Mouse (Mus musculus) adrenal gland, adult (tissue): ENCODE measurements at regions not wholly inside any gene's neighbourhood (a gene's known extent, or its start where the extent isn't known, plus 50 kb on each side); places are given as distances from the start of the nearest gene placed in this dataset.

Experiments
- DNase-seq, 2 experiments: peaks; one replicate each; pipeline ENCODE4 v3.0.0; 2022 to 2023; ENCODE audit warnings: low spot score in 1 of 2; ENCODE audit not compliant: inconsistent age in 2 of 2

DNA sequence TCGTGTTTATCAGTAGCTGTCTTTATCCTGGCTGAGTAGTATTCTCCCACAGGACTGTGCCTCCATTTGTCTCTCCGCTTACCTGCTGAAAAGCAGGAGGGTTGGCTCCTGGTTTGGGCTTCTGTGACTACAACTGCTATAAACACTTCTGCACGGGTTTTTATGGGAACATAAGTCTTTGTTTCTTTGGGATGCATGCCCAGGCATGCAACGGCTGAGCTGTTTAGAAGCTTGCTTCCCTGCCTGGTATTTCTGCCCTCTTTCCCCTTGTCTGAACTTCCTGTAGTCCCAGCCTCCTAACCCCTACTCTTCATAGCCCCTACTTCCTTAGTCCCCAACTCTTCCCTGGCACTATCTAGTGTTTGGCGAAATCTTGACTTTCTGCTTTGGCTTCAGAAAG, 139.6 kb upstream of the Gm26897 start:
- no peak for DNase-seq

DNA sequence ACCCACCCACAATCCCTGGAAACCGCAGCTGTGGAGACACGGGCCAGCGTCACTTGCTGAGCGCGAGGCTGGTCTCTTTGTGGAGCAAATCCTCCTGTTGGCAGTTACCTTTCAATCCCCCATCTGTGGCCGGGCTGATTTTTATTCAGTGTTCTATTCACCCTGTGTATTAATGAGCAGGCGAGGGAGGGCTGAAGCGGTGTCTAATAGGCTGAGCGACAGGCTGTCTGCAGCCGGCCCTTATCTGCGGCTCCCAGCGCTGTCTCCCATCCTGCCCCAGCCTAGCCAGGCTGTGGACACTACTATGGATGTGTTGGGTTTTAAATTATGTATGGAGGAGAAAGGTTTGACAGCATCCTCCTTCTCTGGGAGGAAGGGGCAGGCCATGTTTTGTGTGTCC, 138.3 kb upstream of the Gm26897 start:
- DNase-seq: no peak

DNA sequence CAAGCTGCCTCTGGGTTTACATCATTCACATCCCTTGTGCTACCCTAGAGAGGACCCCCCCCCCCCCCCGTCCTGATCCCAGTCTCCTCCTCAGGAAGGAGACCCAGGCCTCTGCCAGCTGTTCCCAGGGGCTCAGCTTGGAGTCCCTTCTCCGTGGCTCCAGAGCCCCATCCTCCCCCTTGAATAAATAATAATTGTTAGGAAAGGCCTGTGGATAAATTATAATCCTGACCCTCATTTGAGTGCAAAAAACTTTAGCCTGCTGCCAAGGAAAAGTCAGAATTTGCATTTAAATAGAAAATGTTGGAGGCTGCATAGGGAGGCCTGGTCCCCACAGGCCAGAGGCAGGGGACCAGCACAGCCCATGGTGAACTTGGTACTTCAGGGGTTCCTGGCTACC, 136.0 kb upstream of the Gm26897 start:
- DNase-seq: no peak

DNA sequence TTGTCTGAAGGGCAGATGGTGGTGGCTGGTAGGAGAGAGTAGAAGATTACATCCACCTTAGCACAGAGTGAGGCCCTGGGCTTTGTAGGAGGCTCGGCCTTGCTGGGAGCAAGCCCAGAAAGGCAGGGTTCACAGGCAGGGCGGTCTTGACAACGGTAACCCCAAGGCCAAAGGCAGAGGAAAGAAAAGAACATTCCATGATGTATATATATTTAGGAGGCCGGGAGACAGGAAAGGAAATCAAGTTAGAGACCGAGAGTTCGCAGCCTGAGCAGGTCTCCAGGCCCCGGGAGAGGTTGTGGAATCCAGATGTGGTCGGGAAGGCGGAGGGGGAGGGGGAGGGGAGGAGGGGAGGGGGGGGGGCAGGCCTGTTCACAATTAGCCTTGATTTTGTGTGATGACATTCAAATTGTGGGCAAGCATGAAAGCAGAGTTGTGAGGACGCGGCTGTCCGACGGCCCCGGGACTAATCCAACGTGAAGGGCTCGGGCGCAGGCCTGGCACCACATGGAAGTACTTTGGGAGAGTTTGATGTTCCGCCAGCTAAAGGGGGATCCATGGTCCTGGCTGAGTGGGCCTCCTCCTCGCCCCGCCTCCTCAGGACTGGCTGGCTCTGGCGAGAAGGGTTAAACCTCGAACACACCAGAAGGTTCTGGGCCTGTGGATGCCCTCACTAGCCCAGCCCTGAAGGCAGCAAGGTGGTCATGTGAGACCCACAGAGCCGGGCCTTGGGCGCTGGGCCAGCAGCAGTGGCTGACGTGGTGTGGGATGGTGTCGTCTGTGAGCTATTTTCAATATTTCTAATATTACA, 131.8 kb upstream of the Gm26897 start:
- no peak for DNase-seq

DNA sequence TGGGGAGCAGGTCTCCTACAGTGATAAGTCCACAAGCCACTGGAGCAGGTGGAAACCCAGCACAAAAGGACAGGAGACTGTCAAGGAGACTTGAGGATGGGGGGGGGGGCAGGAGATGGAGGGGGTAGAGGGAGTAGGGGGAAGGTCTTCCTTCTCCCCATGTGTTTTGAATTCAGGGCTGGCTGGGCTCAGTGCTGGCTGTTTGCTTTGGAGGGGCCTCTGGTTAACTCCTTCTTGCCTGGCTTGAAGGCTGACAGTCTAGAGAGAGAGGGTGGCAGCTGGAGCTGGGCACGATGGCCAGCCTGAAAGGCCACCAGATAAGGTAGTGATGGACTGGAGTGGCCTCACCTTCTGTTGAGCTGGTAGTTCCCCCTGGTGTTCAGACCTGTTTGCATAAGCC, 120.0 kb upstream of the Gm26897 start:
- no peak for DNase-seq

DNA sequence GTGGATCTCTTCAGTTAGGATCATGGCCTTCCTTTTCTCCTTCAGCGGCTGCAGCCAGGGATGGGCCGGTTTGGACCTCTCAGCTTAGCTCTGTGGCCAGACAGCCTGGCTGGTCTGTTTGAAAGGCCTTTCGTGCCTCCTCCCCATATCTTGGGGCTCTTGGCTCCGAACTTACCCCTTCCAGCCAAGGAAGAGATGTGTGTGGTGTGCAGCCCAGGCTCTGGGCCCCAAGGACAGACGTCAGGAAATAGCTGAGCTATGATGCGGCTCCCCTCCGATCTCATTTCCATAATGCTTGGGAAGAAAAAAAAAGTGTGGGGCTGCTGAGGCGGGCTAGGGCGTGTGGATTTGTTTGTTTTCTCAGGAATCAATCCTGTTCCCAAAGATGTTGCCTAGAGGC, 113.8 kb upstream of the Gm26897 start:
- DNase-seq: peak in 1 of 2 experiments; percentile 34

DNA sequence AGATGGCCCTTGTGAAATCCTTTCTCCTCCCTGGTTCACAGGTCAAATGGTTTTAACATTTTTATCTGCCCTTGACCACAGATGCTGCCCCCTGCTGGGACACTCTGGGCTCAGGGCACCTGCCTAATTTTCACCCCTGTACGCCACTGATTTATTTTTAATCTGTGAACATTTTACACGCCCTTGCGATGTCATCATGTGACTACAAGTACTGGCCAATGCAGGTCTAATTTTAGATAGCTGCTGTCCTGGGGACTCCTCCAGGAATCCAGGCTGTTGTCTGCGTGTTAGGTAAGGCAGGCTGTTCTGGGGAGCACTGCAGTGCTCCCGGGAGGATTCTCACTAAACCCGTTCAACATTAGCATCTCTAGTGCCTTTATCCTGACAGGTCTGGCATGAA, 113.1 kb upstream of the Gm26897 start:
- no peak for DNase-seq

DNA sequence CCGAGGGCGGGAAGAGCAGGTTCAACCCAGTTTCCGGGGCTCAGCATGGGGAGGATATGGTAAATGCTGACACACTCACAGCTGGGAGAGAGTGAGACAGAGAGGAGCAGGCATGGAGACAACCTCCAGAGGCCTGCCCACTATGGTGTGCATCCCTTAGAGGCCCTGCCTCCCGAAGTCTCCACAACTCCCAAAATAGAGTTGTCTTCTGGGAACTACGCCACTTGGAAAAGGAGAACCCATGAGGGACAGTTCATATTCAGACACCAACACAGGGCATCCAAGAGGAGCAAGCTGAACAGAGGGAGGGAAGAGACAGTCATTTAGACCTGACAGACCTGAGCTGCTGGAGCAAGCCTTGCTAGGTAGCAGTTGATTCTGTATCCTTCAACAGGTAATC, 111.2 kb upstream of the Gm26897 start:
- no peak for DNase-seq

DNA sequence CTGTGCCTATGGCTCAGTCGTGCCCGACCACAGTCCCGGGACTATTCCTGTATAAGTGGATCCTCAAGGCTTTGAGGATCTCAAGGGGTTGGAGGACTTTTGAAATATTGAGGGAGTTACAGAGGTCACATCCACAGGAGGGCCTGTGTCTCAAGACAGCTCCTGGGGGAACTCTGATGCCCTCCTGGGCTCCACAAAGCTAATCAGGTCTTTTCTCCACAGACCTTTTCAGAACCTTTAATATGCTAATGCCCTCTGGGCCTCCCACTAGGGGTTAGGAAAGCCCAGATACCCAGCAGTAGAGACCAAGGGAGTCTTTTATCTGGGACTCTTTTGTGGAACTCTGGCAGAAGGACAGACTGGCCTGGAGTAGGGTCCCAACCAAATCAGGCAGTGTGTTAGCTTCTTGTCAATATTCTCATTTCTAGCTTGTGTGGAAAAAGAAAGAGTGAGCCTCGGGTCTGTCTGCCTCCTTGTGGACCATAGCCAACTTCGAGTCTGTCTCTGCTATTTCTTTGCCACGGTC, 107.4 kb upstream of the Gm26897 start:
- DNase-seq: no peak

DNA sequence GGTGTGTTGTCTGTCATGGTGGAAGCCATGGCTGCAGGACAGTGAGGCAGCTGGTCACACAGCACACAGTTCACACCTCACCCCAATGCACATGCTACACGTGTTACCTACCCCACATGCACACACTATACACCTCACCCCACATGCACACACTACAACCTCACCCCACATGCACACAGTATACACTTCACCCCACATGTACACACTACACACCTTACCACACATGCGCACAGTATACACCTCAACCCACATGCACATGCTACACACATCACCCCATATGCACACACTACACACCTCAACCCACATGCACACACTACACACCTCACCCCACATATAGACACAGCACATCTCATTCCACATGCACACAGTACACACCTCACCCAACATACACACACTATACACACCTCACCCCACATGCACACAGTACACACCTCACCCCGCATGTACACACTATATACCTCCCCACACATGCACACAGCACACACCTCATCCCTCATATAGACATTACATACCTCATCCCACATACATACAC, 103.3 kb upstream of the Gm26897 start:
- no peak for DNase-seq

DNA sequence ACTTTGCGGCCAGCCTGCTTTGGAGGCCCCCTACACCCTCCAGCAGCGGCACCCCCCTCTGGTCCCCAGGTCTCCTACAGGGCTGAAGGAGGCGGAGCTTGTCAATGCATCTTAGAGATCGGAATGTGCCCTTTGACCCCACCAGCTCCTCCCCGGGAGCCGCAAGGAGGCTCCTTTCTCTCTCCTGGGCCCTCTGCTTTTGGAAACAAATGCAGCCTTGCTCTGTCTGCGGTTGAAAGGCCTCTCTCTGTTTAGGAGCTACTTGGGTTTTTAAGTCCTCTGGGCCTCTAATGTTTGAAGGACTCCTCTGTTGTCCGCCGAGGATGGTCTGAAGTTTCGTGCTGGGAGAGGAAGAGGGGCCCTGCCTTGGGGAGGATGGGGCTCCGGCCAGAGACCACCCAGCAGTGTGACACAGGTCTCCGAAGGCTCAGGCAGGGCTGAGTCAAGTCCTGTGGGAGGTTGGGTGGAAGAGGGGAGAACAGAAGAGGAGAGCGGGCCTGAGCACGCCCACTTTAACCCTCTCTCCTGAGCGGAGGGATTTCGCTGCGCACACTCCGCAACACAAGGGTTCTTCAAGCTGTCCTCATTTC, 102.1 kb upstream of the Gm26897 start:
- DNase-seq: no peak

DNA sequence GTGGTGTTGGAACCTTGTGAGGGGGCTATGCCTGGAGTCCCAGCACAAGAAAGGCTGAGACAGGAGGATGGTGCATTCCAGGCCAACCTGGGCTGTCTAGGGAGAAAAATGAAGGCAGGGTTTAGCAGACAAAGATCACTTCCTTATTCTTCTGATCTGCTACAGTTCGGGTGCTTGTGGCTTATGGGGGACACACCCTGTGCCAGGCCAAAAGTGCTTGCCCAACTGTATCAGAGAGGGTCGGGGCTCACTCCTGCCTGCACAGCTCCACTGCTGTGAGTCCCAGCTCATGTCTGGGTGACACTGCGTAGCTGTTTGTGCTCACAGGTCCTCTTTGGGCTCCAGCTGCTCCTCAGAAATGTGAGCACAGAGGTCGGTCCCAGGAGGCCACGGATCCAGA, 98.6 kb upstream of the Gm26897 start:
- no peak for DNase-seq

DNA sequence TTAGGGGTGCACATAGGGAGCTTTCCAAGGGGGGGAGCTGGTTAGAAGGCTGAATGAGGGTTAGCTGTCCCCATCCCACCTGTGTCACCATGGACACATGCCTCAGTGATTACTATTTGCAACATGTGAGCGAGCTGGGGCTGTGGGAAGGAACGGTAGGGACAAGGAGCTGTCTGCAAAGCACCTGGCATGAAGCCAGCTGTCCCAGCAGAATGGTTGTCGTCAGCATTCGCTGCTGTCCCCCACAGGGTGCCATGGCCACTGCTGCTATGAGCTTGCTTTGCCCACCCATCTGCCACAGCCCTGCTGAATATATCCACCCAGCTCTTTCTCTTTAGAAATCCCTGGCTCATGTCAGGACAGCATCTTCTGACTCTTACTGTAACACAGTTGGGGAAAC, 96.8 kb upstream of the Gm26897 start:
- DNase-seq: no peak

DNA sequence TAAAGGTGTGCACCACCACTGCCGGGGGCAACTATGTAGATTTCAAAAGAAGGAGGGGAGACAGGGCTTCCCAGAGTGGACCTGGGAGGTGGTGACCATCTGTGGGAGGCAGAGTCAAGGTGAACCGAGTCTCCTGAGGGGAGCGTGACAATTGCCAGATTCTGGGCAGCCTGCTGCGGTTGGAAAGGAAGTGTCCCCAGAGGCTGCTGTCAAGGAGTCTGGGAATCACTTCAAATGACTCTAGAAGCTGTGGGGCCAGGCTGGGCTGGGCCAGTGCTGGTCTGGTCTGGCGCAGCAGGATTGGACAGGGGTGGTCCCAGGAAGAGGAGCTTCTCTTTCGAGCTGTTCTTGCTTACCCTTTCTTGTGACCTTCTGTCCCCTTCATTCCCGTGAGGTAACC, 95.4 kb upstream of the Gm26897 start:
- DNase-seq: no peak

DNA sequence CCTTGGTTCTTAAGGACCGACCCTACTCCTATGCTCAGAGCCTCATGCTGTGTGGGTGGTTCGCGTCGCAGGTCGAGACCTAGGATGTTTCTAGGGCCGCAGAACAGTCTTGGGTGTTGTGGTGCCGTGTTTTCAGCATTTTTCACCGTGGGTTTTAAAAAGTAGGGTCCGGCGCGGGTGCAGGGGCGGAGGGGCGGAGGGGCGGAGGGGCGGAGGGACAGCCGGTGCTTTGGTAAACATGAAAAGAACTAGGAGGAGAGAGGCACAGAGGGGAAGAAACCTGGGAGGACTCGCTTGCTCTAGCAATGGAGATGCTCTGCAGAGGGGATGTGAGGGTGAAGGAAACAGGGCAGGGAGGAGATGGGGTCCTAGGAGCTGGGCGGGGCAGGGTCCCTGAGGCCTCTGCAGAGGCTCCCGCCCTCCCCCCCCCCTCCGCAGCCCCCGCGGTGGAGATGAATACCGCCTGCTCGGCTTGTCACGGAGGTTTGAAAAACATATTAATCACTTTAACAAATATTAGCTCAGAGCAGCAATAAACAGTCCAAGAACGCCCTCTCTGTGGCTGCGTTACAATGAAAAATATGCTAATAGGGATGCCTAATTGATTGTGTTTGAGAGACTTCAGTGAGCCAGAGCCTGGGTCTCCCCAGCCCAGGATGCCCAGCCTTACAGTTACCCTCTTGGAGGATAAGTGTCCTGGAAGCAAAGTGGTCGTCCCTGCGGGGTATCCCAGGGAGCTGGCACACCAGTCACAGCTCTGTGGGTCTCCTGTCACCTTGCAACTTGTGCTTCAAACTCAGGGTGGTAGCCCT, 94.0 kb upstream of the Gm26897 start:
- DNase-seq: no peak

DNA sequence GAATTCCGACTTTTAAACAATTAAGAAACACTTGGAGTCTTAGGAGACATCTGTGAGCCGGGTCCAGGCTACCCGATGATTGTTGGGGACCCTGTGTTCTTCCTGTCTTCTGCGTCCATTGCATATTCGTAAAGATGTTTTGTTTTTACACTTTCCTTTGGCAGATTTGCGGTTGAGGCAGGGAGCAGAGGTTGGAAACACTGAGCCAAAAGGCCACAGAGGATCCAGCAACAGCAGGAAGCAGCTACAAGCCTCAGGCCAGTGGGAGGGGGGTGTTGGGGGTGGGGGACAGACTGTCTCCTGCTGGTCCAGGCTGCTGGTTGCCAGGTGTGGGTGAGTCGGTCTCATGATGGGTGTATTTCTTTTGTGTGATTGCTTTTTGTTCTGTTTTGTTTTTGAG, 92.7 kb upstream of the Gm26897 start:
- DNase-seq: no peak

DNA sequence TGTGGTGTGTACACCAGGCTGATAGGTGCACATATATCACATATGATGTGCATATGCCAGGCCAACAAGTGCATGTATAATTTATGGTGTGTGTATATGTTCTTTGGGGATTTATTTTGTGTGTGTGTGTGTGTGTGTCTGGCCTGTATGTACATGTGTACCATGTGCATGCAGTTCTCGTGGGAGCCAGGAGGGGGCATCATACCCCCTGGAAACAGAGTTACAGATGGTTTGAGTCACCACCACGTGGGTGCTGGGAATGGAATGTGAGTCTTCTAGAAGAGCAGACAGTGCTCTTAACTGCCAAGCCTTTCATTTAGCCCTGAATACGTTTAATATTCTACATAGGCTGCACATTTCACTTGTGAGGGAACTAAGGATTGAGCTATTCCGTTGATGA, 92.0 kb upstream of the Gm26897 start:
- no peak for DNase-seq

DNA sequence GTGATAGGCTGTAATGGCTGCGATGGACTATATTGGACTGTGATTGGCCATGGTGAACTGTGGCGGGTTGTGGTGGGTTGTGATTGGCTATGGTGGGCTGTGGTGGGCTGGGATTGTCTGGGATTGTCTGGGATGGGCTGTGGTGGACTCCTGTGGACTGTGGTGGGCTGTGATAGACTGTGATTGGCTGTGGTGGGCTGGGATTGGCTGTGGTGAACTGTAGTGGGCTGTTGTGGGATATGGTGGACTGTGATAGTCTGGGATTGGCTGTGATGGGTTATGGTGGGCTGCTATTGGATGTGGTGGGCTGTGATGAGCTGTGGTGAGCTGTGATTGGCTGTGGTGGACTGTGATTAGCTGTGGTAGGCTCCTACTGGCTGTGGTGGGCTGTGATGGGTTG, 89.6 kb upstream of the Gm26897 start:
- DNase-seq: no peak

DNA sequence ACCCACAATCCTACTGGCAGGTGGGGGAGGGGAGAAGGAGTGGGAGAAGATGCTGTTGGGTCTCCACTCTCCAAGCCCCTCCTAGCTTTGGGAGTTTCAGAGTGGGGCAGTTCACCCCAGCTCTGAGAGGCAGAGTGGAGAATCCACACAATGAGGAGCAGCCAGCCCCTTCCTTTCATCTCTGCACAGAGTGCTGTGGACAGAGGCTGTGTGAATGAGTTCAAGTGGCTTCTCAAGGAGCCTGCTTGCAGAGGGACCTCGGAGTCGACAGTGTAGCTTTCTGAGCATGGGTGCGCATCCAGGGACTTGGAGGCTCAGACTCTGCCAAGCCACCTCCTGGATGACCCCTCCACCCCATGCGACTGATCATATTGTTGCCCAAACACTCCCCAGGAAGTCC, 88.9 kb upstream of the Gm26897 start:
- DNase-seq: no peak

DNA sequence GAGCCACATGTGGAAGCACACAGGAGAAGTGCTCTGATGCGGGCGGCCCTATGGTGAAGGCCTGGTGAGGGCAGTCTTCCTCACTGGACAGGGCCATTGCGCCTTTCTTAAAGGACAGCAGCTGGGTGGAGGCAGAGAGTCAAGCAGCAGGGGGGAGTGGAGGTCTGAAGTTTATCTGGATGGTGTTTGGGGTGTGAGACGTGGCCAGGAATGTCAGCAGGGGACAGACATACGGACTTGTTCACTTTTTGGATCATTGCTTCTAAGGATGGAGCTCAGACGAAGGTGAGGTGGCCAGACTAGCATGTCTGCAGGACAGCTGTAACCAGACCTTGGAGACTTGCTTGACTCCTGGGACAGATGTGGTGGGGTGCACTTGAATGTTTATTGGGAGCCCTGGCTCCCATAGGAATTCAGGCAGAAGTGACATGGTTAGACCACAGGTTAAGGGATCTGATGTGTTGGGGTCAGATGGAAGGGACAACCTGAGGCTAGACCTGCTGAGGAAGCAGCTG, 86.0 kb upstream of the Gm26897 start:
- DNase-seq: no peak

DNA sequence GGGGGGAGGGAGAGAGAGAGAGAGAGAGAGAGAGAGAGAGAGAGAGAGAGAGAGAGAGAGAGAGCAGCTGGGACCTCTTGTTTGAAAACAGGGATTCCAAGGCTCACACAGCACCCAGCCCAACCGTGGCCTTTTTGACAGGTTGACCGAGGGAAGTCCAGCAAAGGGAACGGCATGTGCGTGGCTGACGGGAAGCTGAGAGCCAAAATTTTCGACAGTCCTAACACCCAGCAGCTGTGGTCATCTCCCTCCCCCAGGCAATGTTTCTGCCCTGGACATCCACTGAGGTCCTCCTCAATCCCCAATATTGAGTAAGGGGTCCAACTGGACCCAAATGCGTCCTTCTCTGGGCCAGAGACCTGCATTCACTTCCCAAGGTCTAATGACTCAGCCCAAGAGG, 85.2 kb upstream of the Gm26897 start:
- DNase-seq: peak in 1 of 2 experiments; percentile 15
